Comparison of ENCODE assay signal across 8 mouse cellular contexts in genomic region chr1:89931120-89931519, GRCm38 (mm10). TPM values are rescaled to one million over a fixed set of nuclear protein-coding genes. Genes with fewer than 3 reads are reported as not detected.
A peak's percentile ranks its signal among the peaks of the same experiment; 100 is the strongest.
DNase-seq lines count a peak whose midpoint lies in the region; ATAC-seq and TF ChIP-seq lines count a peak whose summit lies in the region.

Gene Gbx2 (minus strand): TSS chr1:89931179.

- peaks cover 75% of the 10 kb centered on the region for H3K4me1 ChIP-seq in hindbrain, embryonic 13.5 days (replicated peaks)
- H3K4me1 ChIP-seq in limb, embryonic 15.5 days, result peaks cover 62% of the 10 kb centered on the region
- H3K4me1 ChIP-seq in midbrain, postnatal 0 days (ENCODE audit: insufficient read depth, low read length), result peaks cover 9% of the 10 kb centered on the region

- peak within 1 kb of the TSS; percentile 82 for H3K9ac ChIP-seq in hindbrain, embryonic 13.5 days
- no peak within 1 kb of the TSS; the same call in 1 of the 2 replicates for H3K9ac ChIP-seq in limb, embryonic 15.5 days
- no peak within 1 kb of the TSS for H3K9ac ChIP-seq in midbrain, postnatal 0 days (replicated peaks; ENCODE audit: low read length, poor library complexity, severe bottlenecking)

- peak within 1 kb of the TSS; percentile 64 for H3K4me2 ChIP-seq in hindbrain, embryonic 13.5 days
- peak within 1 kb of the TSS; percentile 87 for H3K4me2 ChIP-seq in limb, embryonic 15.5 days
- peak within 1 kb of the TSS; percentile 44 for H3K4me2 ChIP-seq in midbrain, postnatal 0 days (ENCODE audit: low read depth, low read length, poor library complexity, severe bottlenecking)

- peak; percentile 63 for ATAC-seq in hindbrain, embryonic 13.5 days (ENCODE audit: low FRiP score)
- peak; percentile 18; the same call in 1 of the 2 replicates for ATAC-seq in limb, embryonic 15.5 days (ENCODE audit: insufficient number of reproducible peaks, low FRiP score, low TSS enrichment, low read depth)
- no peak for ATAC-seq in midbrain, postnatal 0 days (ENCODE audit: low FRiP score)

- no peak for TF ChIP-seq CTCF in midbrain, postnatal 0 days (IDR thresholded peaks at IDR 0.05)

- H3K36me3 ChIP-seq in hindbrain, embryonic 13.5 days, result no peaks in the 10 kb centered on the region
- no peaks in the 10 kb centered on the region for H3K36me3 ChIP-seq in limb, embryonic 15.5 days
- no peaks in the 10 kb centered on the region for H3K36me3 ChIP-seq in midbrain, postnatal 0 days (ENCODE audit: insufficient read depth, low read length)

- under 1% methylated on average over 33 of the region's 33 CpGs for WGBS in hindbrain, embryonic 13.5 days
- under 1% methylated on average over 33 of the region's 33 CpGs for WGBS in limb, embryonic 15.5 days
- whole genome bisulfite sequencing in midbrain, postnatal 0 days, result 0% methylated on average over 33 of the region's 33 CpGs

- intact Hi-C loops in gastrocnemius, postnatal 14 days (cut with DNase I; ENCODE audit: low total_unique reads), result loop anchor here (10.0 kb wide), 1 partner anchor 156 kb away; no protein-coding TSS in a partner anchor

- H3K9me3 ChIP-seq in hindbrain, embryonic 13.5 days, result no peaks in the 10 kb centered on the region
- H3K9me3 ChIP-seq in limb, embryonic 15.5 days, result no peaks in the 10 kb centered on the region
- H3K9me3 ChIP-seq in midbrain, postnatal 0 days (ENCODE audit: low read length), result no peaks in the 10 kb centered on the region

- peak within 1 kb of the TSS; percentile 83 for H3K27ac ChIP-seq in hindbrain, embryonic 13.5 days
- H3K27ac ChIP-seq in limb, embryonic 15.5 days, result no peak within 1 kb of the TSS
- no peak within 1 kb of the TSS for H3K27ac ChIP-seq in midbrain, postnatal 0 days (ENCODE audit: low read depth, low read length)

- DNase-seq in gastrocnemius, postnatal 14 days, result peak; percentile 41
- no peak for DNase-seq in gastrocnemius, adult 8-10 months (ENCODE audit: low spot score in 2 of 2)
- peak; percentile 91 for DNase-seq in embryo, embryonic 9.5 days (ENCODE audit: extremely low spot score)
- DNase-seq in midbrain, postnatal 0 days (ENCODE audit: low spot score), result peak; percentile 87
- DNase-seq in T-cell, adult 2 months (ENCODE audit: low spot score), result no peak
- no peak for DNase-seq in frontal cortex, postnatal 14 days (ENCODE audit: low spot score in 2 of 2)

- peak within 1 kb of the TSS; percentile 47 for H3K4me3 ChIP-seq in hindbrain, embryonic 13.5 days
- peak within 1 kb of the TSS; percentile 43 for H3K4me3 ChIP-seq in limb, embryonic 15.5 days
- H3K4me3 ChIP-seq in midbrain, postnatal 0 days (ENCODE audit: low read depth, low read length), result peak within 1 kb of the TSS; percentile 26

- H3K27me3 ChIP-seq in hindbrain, embryonic 13.5 days, result peaks cover 87% of the 10 kb centered on the region
- peaks cover 98% of the 10 kb centered on the region for H3K27me3 ChIP-seq in limb, embryonic 15.5 days
- H3K27me3 ChIP-seq in midbrain, postnatal 0 days (ENCODE audit: insufficient read depth, low read length), result peaks cover 62% of the 10 kb centered on the region

RNA-seq across cellular contexts. Expression of gene Gbx2, which starts in this region (rescaled TPM):
- not detected for total RNA-seq in gastrocnemius, postnatal 14 days (2021)
- total RNA-seq in gastrocnemius, adult 8-10 months (2022), result under 1 TPM; 0.38 to 0.68 (median 0.54) TPM
- polyA plus RNA-seq in hindbrain, embryonic 13.5 days (2015; fragmentation: Nextera tagmentation; extraction: Ambion mirVana), result 54.7 TPM in 2 replicates
- polyA plus RNA-seq in limb, embryonic 15.5 days (2015; fragmentation: Nextera tagmentation; extraction: Ambion mirVana), result 0.14 and 0.34 TPM in 2 replicates
- total RNA-seq in midbrain, postnatal 0 days (2014; rRNA removed), result 9.9 and 10.8 TPM in 2 replicates
- polyA plus RNA-seq in midbrain, postnatal 0 days (2015; fragmentation: Nextera tagmentation; extraction: Ambion mirVana), result 15.2 and 22.8 TPM in 2 replicates

Comparison
In these comparisons a context has a peak if more than half of its experiments do, and no peak if none do; other contexts are left out.
1. RNA of gene Gbx2 (polyA plus RNA-seq): 54.7 TPM in hindbrain, embryonic 13.5 days and 15.2 to 22.8 TPM in midbrain, postnatal 0 days; 0.14 to 0.34 TPM in limb, embryonic 15.5 days; every median in the first group is over 10 times any median in the second.
2. Peak in DNase-seq in gastrocnemius, postnatal 14 days; RNA of the gene not detected or under 1 TPM.
3. Peak in ATAC-seq, H3K4me3 ChIP-seq and H3K4me2 ChIP-seq in limb, embryonic 15.5 days; RNA of the gene not detected or under 1 TPM.
4. DNase-seq: peak in embryo, embryonic 9.5 days (single experiment) and midbrain, postnatal 0 days (single experiment); none in gastrocnemius, adult 8-10 months (0 of 2), T-cell, adult 2 months (single experiment) and frontal cortex, postnatal 14 days (0 of 2).
5. Peak in every context shown above with its lines, with median percentiles within 50 percentile points of each other: H3K4me2 ChIP-seq and H3K4me3 ChIP-seq.